Mouse (Mus musculus) heart, postnatal 10 days (tissue): Measurements from ENCODE around the gene Kat5. TPM values are rescaled to one million over a fixed set of nuclear protein-coding genes. Genes with fewer than 3 reads are reported as not detected.

Experiments used
- DNase-seq, 2 experiments: peaks; one replicate each; pipeline ENCODE4 v3.0.0; 2021
- intact Hi-C: fragments of 180-260 bp; cut with DNase I; formaldehyde crosslinking; loops from one replicate; pipeline ENCODE4 v1.15.1; 2025
- total RNA-seq, 2 experiments: library from RNA; stranded (reverse); gene quantifications; 2 replicates each; pipeline ENCODE4 v1.2.3; 2021

Kat5 gene
- 10 to 100 TPM; 34.2 to 43.5 TPM for total RNA-seq

DNA sequence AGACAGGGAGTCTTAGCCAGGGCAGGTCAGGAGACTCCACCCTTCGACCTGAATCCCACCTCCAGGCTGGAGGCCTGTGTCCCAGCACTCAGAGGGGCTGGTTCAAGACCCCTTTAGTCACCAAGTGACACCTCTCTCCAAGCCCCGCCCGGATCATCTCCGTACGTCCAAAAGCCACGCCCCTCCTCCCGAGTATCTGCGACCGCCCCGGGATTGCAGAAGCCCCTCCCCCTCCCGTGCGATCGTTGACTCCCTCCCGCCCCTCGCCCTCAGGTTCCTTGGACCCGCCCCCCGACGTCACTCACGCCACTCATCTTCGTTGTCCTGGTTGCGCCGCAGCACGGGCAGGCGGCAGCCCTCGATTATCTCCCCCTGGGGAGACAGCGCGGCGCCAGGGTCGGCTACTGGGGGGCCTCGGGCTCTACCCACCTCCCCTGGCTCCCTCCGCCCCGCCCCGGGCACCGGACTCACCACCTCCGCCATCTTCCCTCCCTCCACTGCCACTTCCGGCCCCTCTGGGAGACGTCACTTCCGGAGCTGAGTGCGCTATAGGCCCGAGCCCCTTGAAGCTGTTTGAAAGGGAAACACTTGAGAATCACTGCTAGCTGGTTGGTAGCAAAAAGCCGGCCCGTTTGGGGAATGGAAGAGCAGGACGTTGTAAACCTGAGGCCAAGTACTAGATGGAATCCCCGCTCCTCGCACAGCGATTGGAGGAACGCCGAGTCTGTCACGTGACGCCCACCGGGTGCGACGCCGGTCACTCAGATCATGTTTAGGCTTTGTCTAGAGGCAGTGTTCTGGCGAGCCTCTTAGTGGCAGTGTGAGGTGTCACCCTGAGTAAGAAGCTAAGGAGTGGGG lies at the start of gene Kat5:
Gene Kat5, minus strand, starts transcription at position 691 of the 858 bp plus-strand sequence.
- DNase-seq = peak; percentile 95 to 97
- intact Hi-C loops = loop anchor here (5.0 kb wide), 1 partner anchor 173 kb away; no protein-coding TSS in a partner anchor

DNA sequence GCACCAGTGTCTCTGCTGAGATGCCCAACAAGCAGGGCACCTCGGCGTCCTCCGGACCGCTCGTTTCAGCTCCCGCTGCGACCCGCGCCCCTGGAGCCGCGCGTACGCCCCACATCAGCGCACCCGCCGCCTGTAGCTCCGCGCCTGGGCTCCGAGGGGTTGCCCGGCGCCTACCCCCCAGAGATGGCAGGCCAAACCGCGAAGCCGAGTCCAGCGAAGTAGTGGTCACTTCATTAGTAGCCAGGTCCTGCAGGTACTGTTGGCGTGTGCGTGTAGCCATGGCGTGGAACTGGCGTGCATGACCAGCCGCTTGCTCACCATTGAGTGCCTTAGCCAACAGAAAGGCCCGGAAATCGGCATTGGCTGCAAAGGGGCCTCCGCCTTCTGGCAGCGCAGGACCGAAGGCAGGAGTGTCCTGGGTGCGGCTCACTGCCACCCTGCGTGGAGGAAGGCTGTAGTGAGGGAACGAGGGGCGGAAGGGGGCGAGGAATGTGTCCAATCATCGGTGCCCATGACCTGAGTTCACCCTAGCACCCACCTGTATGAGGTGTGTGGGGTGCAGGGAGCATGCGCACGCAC lies 44.8 kb upstream of the Kat5 start:
- intact Hi-C loops = no loop called here
- no peak for DNase-seq

GRCm38 (mm10) chr19:5653969-5654719 lies 44.1 kb upstream of the Kat5 start:
- DNase-seq = no peak
- intact Hi-C loops = no loop called here

GRCm38 (mm10) chr19:5652570-5652969 lies 42.5 kb upstream of the Kat5 start:
- DNase-seq = no peak
- intact Hi-C loops = no loop called here

DNA sequence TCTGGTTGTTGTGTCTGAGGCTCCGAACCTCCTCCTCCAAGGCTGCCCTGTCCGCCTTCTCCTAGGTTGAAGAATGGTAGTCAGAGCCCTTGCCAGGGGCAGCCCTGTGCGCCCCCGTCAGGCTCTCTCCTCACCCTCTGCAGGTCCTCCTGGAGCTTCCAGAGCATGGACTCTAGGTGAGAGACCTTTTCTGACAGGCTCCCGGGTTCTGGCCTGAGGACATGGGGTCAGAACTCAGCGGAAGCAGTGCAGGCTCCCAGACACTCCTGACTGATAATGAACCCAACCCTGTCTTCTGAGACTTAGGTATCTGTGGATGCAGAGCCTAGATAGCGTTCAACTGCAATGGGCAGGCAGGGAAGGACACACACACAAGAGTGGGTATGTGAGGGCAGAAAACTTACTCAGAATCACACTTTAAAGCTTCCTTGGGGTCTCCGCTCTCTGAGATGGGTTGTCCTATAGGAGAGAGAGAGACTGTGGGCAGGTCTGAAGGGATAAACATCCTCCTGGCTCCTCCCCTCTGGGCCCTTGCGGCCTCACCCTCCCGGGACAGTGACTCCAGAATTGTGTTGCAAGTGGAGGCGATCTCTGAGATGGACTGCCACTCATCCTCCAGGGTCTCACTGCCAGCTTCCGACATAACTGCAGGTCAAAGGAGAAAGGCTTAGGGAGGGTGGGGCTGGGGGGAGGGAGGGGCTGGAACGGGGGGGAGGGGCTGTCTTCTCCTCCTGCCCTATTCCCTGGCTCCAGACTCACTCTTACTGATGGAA lies 41.7 kb upstream of the Kat5 start:
- intact Hi-C loops = no loop called here

GRCm38 (mm10) chr19:5649298-5649741 lies 39.3 kb upstream of the Kat5 start:
- peak; percentile 77 to 78 for DNase-seq
- intact Hi-C loops = loop anchor here (5.0 kb wide), 1 partner anchor 78 kb away; the partner anchor contains the start of genes Ehbp1l1 and Fam89b

More for the DNA sequence above, 41.7 kb upstream of the Kat5 start:
- DNase-seq = no peak

DNA sequence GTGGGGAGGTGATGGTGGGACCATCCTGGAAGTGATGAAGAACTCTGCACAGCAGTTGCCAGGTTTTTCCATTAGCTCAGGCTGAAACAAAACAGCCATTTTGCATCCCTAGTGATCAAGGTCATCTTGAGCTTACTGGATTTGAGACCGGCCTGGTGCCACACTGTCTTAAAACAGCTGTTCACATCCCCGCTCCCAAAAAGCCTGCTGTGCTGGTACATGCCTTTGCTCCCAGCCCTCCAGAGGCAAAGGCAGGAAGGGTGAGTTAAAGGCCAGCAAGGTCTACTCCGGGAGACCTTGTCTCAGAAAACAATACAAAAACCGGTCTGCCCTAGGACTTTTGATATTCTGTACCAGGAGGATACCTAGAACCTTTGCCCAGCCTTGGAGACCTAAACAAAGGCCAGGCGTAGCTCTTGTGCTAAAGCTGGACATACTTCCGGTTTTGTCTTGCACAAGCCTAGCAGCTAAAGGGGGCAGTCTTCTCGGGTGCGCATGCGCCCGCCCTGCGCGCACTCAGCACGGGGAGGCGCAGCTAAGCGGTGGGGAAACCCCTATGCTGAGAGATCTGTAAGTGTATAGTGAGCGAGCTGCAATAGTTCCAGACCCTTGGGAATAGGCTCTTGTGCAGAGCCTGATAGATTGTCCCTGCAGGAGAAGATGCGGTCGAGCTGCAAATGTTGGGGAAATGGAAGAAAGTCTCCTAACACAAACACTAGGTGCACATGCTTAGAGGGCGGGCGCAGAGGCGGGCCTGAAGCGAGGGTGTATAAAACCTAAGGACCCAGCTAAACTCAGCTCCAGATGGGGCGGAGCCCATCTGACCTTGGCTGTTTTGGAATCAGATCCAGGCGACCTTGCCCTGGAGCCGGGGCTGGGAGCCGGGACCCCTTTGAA lies 38.6 kb upstream of the Kat5 start:
- DNase-seq = peak; percentile 89
- intact Hi-C loops = loop anchor here (5.0 kb wide), 1 partner anchor 79 kb away; the partner anchor contains the start of genes Ehbp1l1 and Fam89b

DNA sequence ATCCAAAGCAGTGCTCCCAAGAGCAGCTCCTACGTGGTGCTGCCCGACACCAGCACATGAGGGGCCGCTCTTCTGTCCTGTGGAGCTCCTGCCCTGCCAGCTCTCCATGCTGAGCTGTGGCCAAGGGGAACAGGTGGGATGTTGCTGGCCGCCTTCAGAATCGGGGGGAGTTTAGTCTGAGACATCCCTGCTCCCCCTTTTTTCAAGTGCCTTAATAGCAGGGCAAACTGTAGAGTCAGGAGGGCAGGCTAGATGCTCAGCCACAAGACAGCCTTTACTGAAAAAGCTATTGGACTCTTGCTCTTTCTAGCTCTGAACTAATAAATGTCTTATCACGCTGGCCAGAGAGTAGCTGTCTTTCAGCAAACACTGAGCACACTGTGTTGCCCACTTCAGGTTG lies 37.8 kb upstream of the Kat5 start:
- intact Hi-C loops = loop anchor here (5.0 kb wide), 1 partner anchor 80 kb away; the partner anchor contains the start of genes Ehbp1l1 and Fam89b

GRCm38 (mm10) chr19:5646731-5647330 lies 36.8 kb upstream of the Kat5 start:
- no peak for DNase-seq
- intact Hi-C loops = loop anchor here (5.0 kb wide), 1 partner anchor 80 kb away; the partner anchor contains the start of genes Ehbp1l1 and Fam89b

More for the DNA sequence above, 37.8 kb upstream of the Kat5 start:
- no peak for DNase-seq

DNA sequence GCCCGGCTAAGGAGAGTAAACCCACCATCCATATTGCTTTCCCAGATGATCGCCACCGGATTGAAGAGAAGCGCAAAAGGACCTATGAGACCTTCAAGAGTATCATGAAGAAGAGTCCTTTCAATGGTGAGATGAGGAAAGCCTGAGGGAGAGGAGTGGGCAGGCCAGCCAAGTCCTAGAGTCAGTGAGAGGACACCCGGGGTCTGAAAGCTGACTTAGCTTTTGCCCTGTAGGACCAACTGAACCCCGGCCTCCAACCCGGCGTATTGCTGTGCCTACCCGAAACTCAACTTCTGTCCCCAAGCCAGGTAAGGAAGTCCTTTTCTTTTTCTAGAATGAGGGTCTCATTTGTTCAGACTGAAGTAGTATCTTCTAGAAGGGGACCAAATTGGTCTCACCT lies 35.2 kb upstream of the Kat5 start:
- DNase-seq = no peak
- intact Hi-C loops = loop anchor here (5.0 kb wide), 1 partner anchor 82 kb away; the partner anchor contains the start of genes Ehbp1l1 and Fam89b

DNA sequence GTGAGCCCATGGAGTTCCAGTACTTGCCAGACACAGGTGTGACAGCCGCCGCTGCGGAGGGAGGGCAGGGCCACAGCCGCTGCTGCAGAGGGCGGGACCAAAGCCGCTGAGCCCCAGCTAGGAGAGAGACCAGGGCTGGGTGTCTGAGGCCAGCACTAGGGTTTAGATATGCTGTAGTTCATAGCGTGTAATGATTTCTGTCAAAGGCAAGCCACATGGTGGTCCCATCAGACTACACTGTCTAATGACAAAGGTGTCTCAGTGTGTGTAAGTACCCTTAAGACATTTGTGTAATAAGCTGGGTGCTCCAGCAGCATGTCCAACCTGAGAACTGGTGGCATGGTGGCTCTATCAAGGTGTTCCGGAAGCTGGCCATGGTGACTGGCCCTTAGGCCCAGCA lies 31.6 kb upstream of the Kat5 start:
- intact Hi-C loops = no loop called here
- DNase-seq = no peak

DNA sequence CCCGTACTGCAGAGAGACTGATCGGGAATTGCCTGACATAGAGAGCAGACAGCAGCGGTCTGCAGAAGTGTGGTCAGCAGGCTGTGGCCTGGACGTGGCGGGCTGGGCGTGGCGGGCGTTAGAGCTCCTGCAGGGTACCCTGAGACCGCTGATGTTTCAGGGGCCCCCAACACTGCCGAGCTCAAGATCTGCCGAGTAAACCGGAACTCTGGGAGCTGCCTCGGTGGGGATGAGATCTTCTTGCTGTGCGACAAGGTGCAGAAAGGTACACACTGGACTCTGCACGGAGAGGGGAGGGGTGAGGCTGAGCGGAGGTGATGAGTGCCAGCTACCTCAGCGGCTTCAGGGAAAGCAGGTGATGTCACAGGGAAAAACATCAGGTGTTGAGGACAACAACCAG lies 31.0 kb upstream of the Kat5 start:
- intact Hi-C loops = no loop called here
- DNase-seq = no peak

- no peak for DNase-seq
- intact Hi-C loops = no loop called here
These were observed 30.3 kb upstream of the Kat5 start for GRCm38 (mm10) chr19:5640339-5640738.

GRCm38 (mm10) chr19:5638416-5639005 lies 28.5 kb upstream of the Kat5 start:
- intact Hi-C loops = no loop called here
- no peak for DNase-seq

DNA sequence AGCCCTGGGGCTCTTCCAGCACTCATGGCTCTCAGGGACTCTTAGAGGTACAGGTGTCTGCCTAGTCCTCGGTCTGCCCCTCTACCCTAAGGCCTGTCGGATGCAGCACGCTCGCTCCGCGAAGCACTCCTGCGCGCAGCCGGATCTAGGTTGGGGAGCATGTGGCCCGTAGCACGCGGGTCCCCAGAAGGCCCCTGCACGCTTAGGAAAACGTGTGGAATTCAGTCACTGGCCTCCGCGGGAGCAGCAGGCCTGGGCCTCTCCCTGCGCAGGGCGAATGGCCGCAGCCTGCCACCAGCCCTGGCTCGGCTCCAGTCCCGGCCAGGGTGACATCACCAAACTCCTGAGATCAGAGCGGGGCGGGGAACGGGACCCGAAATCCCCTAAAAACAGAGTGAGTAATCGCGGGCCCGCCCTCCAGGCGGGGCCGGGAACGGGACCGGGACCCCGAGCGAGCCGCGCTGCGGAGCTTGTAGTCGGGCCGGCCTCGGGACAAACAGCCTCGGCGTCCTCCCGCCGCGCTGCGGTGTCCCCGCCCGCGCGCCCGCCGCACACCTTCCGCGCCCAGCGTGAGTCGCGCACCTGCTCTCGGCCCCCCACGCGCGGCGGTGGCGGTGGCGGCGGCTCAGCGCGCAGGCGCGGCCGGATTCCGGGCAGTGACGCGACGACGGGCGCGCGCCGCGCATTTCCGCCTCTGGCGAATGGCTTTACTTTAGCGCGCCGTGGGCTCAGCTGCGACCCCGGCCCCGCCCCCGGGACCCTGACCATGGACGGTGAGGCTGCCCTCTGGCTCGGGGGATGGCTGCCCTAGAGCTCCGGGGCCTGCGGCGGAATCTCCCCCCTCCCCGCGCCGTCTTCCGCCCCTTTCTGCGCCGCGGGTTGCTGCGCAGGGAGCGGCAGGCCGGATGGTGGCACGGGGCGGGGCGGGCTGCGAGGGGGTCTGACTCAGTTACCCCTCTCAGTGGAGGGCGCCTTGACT lies 27.3 kb upstream of the Kat5 start, which contains the start of gene Rela:
Gene Rela, plus strand, starts transcription at position 415 of the 979 bp plus-strand sequence.
- DNase-seq = peak; percentile 94 to 95
- intact Hi-C loops = no loop called here

GRCm38 (mm10) chr19:5636571-5637041 lies 26.6 kb upstream of the Kat5 start:
- intact Hi-C loops = no loop called here
- peak; percentile 55 to 70 for DNase-seq
